Mouse (Mus musculus) limb, embryonic 14.5 days (tissue): ENCODE data around the gene Bcl3. TPM values are rescaled to one million over a fixed set of nuclear protein-coding genes. Genes with fewer than 3 reads are reported as not detected.

Source experiments
- ATAC-seq: fragments of 200-750 bp; cut with Nextera tagmentation; 2 replicates; pipeline ENCODE4 v1.8.0; 2017; ENCODE audit warnings: low read depth, moderate number of reproducible peaks, moderate TSS enrichment; ENCODE audit not compliant: low FRiP score
- DNase-seq: peaks from one replicate; pipeline ENCODE4 v3.0.0-alpha.2; 2015; ENCODE audit warnings: low spot score
- H3K27ac ChIP-seq: fragments of 300-500 bp; sonication (generic); replicated peaks from 2 replicates; pipeline ENCODE4 v1.5.1; 2014; ENCODE audit warnings: low read depth, mild to moderate bottlenecking, low read length, moderate library complexity, mixed read lengths
- H3K27me3 ChIP-seq: fragments of 300-500 bp; sonication (generic); 2 replicates; pipeline ENCODE4 v1.6.1; 2014; ENCODE audit warnings: low read length, mixed read lengths; ENCODE audit not compliant: control insufficient read depth, insufficient read depth
- H3K36me3 ChIP-seq: fragments of 300-500 bp; sonication (generic); 2 replicates; pipeline ENCODE4 v1.6.1; 2014; ENCODE audit warnings: mild to moderate bottlenecking, low read length, moderate library complexity, mixed read lengths; ENCODE audit not compliant: control insufficient read depth, insufficient read depth
- H3K4me1 ChIP-seq: fragments of 300-500 bp; sonication (generic); 2 replicates; pipeline ENCODE4 v1.6.1; 2014; ENCODE audit warnings: antibody characterized with exemption, low read length, mixed read lengths; ENCODE audit not compliant: control insufficient read depth, insufficient read depth
- H3K4me2 ChIP-seq: fragments of 300-500 bp; sonication (generic); replicated peaks from 2 replicates; pipeline ENCODE4 v1.6.1; 2014; ENCODE audit warnings: low read depth, mild to moderate bottlenecking, low read length, moderate library complexity; ENCODE audit not compliant: severe bottlenecking
- H3K4me3 ChIP-seq: fragments of 300-500 bp; sonication (generic); replicated peaks from 2 replicates; pipeline ENCODE4 v1.5.1; 2014; ENCODE audit warnings: low read length
- H3K9ac ChIP-seq: fragments of 300-500 bp; sonication (generic); 2 replicates; pipeline ENCODE4 v1.6.1; 2014; ENCODE audit warnings: mild to moderate bottlenecking, low read depth, low read length, moderate library complexity; ENCODE audit not compliant: severe bottlenecking
- H3K9me3 ChIP-seq: fragments of 300-500 bp; sonication (generic); 2 replicates; pipeline ENCODE4 v1.6.1; 2016; ENCODE audit warnings: low read length; ENCODE audit not compliant: control insufficient read depth
- POLR2A ChIP-seq: fragments of 200-500 bp; IDR thresholded peaks from 2 replicates; pipeline ENCODE4 v1.8.0; 2012; ENCODE audit warnings: inconsistent platforms, mild to moderate bottlenecking, moderate library complexity, borderline replicate concordance; ENCODE audit not compliant: insufficient read depth, insufficient read length; ENCODE audit errors: extremely low read depth
- WGBS: fragments of 180-500 bp; shearing (Covaris S2); extraction: QIAGEN DNeasy Blood & Tissue Kit; methylation state at CpG from one replicate; pipeline ENCODE4 v1.1.7; 2014; 5-methylcytosine and 5-hydroxymethylcytosine counted together
- polyA plus RNA-seq, 2 experiments: library from polyadenylated mRNA; depleted of rRNA in 1 of 2; stranded (reverse) in 1 of 2; unstranded in 1 of 2; fragments of >200 nt; fragmentation: Nextera tagmentation in 1 of 2; extraction: Ambion mirVana in 1 of 2; gene quantifications; 2 replicates each; pipeline versions ENCODE4 v1.2.1 to v1.2.3; 2012 to 2014

Bcl3 gene
- polyA plus RNA-seq, 2 experiments, result 4.7 to 5.5 TPM

- Histone ChIP-seq H3K9ac (no peak overlapping the region), H3K4me1 (no peaks in the 10 kb centered on the region), H3K4me2 (no peak overlapping the region), H3K36me3 (no peaks in the 10 kb centered on the region), H3K27me3 (no peaks in the 10 kb centered on the region), H3K9me3 (no peaks in the 10 kb centered on the region), H3K4me3 (no peak overlapping the region), H3K27ac (no peak overlapping the region)
- TF ChIP-seq POLR2A, result no peak
- WGBS, result 78% methylated on average over 8 of the region's 8 CpGs
- ATAC-seq (no peak), DNase-seq (no peak)
These were observed 42.9 kb upstream of the Bcl3 start for GRCm38 (mm10) chr7:19865246-19866036.

GRCm38 (mm10) chr7:19864241-19864640 is 41.7 kb upstream of the Bcl3 start:
- Histone ChIP-seq H3K4me3 (no peak overlapping the region), H3K27me3 (no peaks in the 10 kb centered on the region), H3K27ac (no peak overlapping the region), H3K9ac (no peak overlapping the region), H3K36me3 (no peaks in the 10 kb centered on the region), H3K4me2 (no peak overlapping the region), H3K4me1 (no peaks in the 10 kb centered on the region), H3K9me3 (no peaks in the 10 kb centered on the region)
- ATAC-seq (no peak), DNase-seq (no peak)
- WGBS, result 33% methylated on average over 2 of the region's 2 CpGs
- TF ChIP-seq POLR2A, result no peak

GRCm38 (mm10) chr7:19861199-19861598 is 38.6 kb upstream of the Bcl3 start, which contains the start of gene Ceacam16:
TSS of gene Ceacam16 (minus strand) at chr7:19861299.
- no peak for TF ChIP-seq POLR2A

GRCm38 (mm10) chr7:19859740-19860139 is 37.2 kb upstream of the Bcl3 start:
- Histone ChIP-seq H3K36me3 (no peaks in the 10 kb centered on the region), H3K27me3 (no peaks in the 10 kb centered on the region), H3K4me3 (no peak overlapping the region), H3K4me1 (no peaks in the 10 kb centered on the region), H3K9ac (no peak overlapping the region), H3K4me2 (no peak overlapping the region), H3K27ac (no peak overlapping the region), H3K9me3 (no peaks in the 10 kb centered on the region)
- no peak for TF ChIP-seq POLR2A
- ATAC-seq (no peak), DNase-seq (no peak)
- 72% methylated on average over 10 of the region's 10 CpGs for WGBS

More at GRCm38 (mm10) chr7:19861199-19861598, 38.6 kb upstream of the Bcl3 start, which contains the start of gene Ceacam16:
- Histone ChIP-seq H3K4me3 (no peak within 1 kb of the TSS), H3K9ac (no peak within 1 kb of the TSS), H3K36me3 (no peaks in the 10 kb centered on the region), H3K9me3 (no peaks in the 10 kb centered on the region), H3K4me2 (no peak within 1 kb of the TSS), H3K4me1 (no peaks in the 10 kb centered on the region), H3K27me3 (no peaks in the 10 kb centered on the region), H3K27ac (no peak within 1 kb of the TSS)
- ATAC-seq (no peak), DNase-seq (no peak)
- WGBS, result 86% methylated on average over 9 of the region's 9 CpGs

GRCm38 (mm10) chr7:19856283-19856682 is 33.7 kb upstream of the Bcl3 start:
- no peak for DNase-seq
- H3K4me3 ChIP-seq, result no peak overlapping the region
- H3K4me1 ChIP-seq, result peaks cover 4% of the 10 kb centered on the region; the same call in 1 of the 2 replicates
- no peaks in the 10 kb centered on the region for H3K36me3 ChIP-seq
- TF ChIP-seq POLR2A, result no peak
- no peak overlapping the region for H3K9ac ChIP-seq
- no peak for ATAC-seq
- WGBS, result 84% methylated on average over 6 of the region's 6 CpGs
- no peak overlapping the region for H3K4me2 ChIP-seq
- H3K27ac ChIP-seq, result no peak overlapping the region
- H3K27me3 ChIP-seq, result peaks cover 14% of the 10 kb centered on the region
- no peaks in the 10 kb centered on the region for H3K9me3 ChIP-seq
